In the genomic region with DNA sequence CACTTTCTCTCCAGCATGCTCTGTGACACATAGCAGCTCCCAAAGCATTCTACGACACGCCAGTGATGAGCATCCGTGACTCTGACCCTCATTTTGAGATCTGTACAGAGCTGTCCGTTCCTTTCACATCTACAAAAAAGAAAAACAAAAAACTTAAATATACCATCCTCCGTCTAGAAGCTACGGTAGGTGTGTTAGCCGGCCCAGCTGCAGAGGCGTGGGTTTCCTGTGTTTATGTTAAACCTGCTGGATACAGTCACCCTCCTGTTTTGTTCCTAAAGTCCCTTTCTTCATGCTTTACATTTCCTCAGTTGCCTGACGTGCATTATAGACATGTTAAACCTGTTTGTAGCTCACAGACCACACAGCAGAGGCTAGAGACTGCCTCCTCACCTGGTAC, we compare ENCODE assay signal across 9 mouse cellular contexts.
DNase-seq lines count a peak whose midpoint lies in the region; ATAC-seq lines count a peak whose summit lies in the region.
"Had no signal": no experiment of that assay in that cellular context is flagged by ENCODE, and none has a peak within 500 bp of the region (broad histone marks: within the 10 kb centered on the region; RNA-seq: fewer than 3 reads in every experiment).

No protein-coding gene starts in this region.

- 76% methylated on average over 9 of the region's 9 CpGs for WGBS in heart, embryonic 14.5 days
- WGBS in midbrain, embryonic 10.5 days, result 84% methylated on average over 9 of the region's 9 CpGs
- WGBS in midbrain, embryonic 15.5 days, result 83% methylated on average over 9 of the region's 9 CpGs
- 67% methylated on average over 9 of the region's 9 CpGs for WGBS in embryonic facial prominence, embryonic 12.5 days
- 89% methylated on average over 9 of the region's 9 CpGs for WGBS in neural tube, embryonic 14.5 days

- H3K9ac ChIP-seq in heart, embryonic 14.5 days (ENCODE audit: low read length), result peak overlapping the region; percentile 3
- H3K9ac ChIP-seq in midbrain, embryonic 15.5 days, result no peak overlapping the region
- H3K9ac ChIP-seq in embryonic facial prominence, embryonic 12.5 days, result no peak overlapping the region
- H3K9ac ChIP-seq in neural tube, embryonic 14.5 days (replicated peaks; ENCODE audit: low read depth, low read length), result no peak overlapping the region
- H3K9ac ChIP-seq: liver, embryonic 14.5 days had no signal

- no peak for DNase-seq in heart, postnatal 25 days (ENCODE audit: low spot score)
- no peak for DNase-seq in midbrain, embryonic 10.5 days (ENCODE audit: low spot score)
- no peak for DNase-seq in adrenal gland, adult (ENCODE audit: inconsistent age in 2 of 2, low spot score in 1 of 2)

- no peaks in the 10 kb centered on the region for H3K27me3 ChIP-seq in heart, embryonic 14.5 days (ENCODE audit: control insufficient read depth, insufficient read depth, low read length)
- H3K27me3 ChIP-seq in midbrain, embryonic 10.5 days (ENCODE audit: low read depth, poor library complexity, severe bottlenecking), result no peaks in the 10 kb centered on the region
- no peaks in the 10 kb centered on the region for H3K27me3 ChIP-seq in midbrain, embryonic 15.5 days (replicated peaks)
- no peaks in the 10 kb centered on the region for H3K27me3 ChIP-seq in embryonic facial prominence, embryonic 12.5 days
- H3K27me3 ChIP-seq in neural tube, embryonic 14.5 days (ENCODE audit: control insufficient read depth, insufficient read depth, low read length), result no peaks in the 10 kb centered on the region

- H3K9me3 ChIP-seq in heart, embryonic 14.5 days (ENCODE audit: control insufficient read depth, low read length), result no peaks in the 10 kb centered on the region
- H3K9me3 ChIP-seq in midbrain, embryonic 10.5 days (replicated peaks), result no peaks in the 10 kb centered on the region
- no peaks in the 10 kb centered on the region for H3K9me3 ChIP-seq in midbrain, embryonic 15.5 days
- H3K9me3 ChIP-seq in embryonic facial prominence, embryonic 12.5 days, result no peaks in the 10 kb centered on the region
- no peaks in the 10 kb centered on the region for H3K9me3 ChIP-seq in neural tube, embryonic 14.5 days (ENCODE audit: control insufficient read depth, low read length)

- H3K27ac ChIP-seq in heart, embryonic 14.5 days (replicated peaks in 1 of 2; ENCODE audit: control insufficient read depth in 1 of 2, insufficient read depth in 1 of 2, low read depth in 2 of 2, low read length in 2 of 2), result peak overlapping the region; percentile 10 to 73; a peak in 2 of 4 replicates
- peak overlapping the region; percentile 0; the same call in 1 of the 2 replicates for H3K27ac ChIP-seq in midbrain, embryonic 10.5 days (replicated peaks)
- no peak overlapping the region for H3K27ac ChIP-seq in midbrain, embryonic 15.5 days
- peak overlapping the region; percentile 5; the same call in 1 of the 2 replicates for H3K27ac ChIP-seq in embryonic facial prominence, embryonic 12.5 days
- 0 out of 2 replicates have a peak overlapping the region, but pooled peaks have one; percentile 0 for H3K27ac ChIP-seq in neural tube, embryonic 14.5 days (ENCODE audit: low read depth, low read length)
- H3K27ac ChIP-seq: liver, embryonic 14.5 days had no signal

- H3K36me3 ChIP-seq in heart, embryonic 14.5 days (ENCODE audit: control insufficient read depth, insufficient read depth, low read length), result no peaks in the 10 kb centered on the region
- peaks cover 3% of the 10 kb centered on the region; the same call in 1 of the 2 replicates for H3K36me3 ChIP-seq in midbrain, embryonic 10.5 days
- H3K36me3 ChIP-seq in midbrain, embryonic 15.5 days (replicated peaks), result no peaks in the 10 kb centered on the region
- H3K36me3 ChIP-seq in embryonic facial prominence, embryonic 12.5 days, result no peaks in the 10 kb centered on the region
- H3K36me3 ChIP-seq in neural tube, embryonic 14.5 days (ENCODE audit: control insufficient read depth, insufficient read depth, low read length), result no peaks in the 10 kb centered on the region

- no peak for ATAC-seq in heart, embryonic 14.5 days (ENCODE audit: insufficient number of reproducible peaks, insufficient read depth, low FRiP score, low read depth)
- no peak for ATAC-seq in midbrain, embryonic 15.5 days (replicated peaks)
- no peak for ATAC-seq in embryonic facial prominence, embryonic 12.5 days (ENCODE audit: insufficient number of reproducible peaks, insufficient read depth, low FRiP score, low TSS enrichment)
- ATAC-seq in neural tube, embryonic 14.5 days (ENCODE audit: low read depth), result no peak

- H3K4me2 ChIP-seq in heart, embryonic 14.5 days (ENCODE audit: low read length), result no peak overlapping the region
- H3K4me2 ChIP-seq in midbrain, embryonic 15.5 days, result no peak overlapping the region
- no peak overlapping the region for H3K4me2 ChIP-seq in embryonic facial prominence, embryonic 12.5 days (replicated peaks)
- no peak overlapping the region for H3K4me2 ChIP-seq in neural tube, embryonic 14.5 days (ENCODE audit: low read depth, low read length)

- peaks cover 31 to 41% of the 10 kb centered on the region in 2 experiments for H3K4me1 ChIP-seq in heart, embryonic 14.5 days (ENCODE audit: control insufficient read depth in 2 of 2, insufficient read depth in 2 of 2, low read length in 2 of 2)
- peaks cover 35% of the 10 kb centered on the region for H3K4me1 ChIP-seq in midbrain, embryonic 10.5 days
- peaks cover 34% of the 10 kb centered on the region for H3K4me1 ChIP-seq in midbrain, embryonic 15.5 days
- H3K4me1 ChIP-seq in embryonic facial prominence, embryonic 12.5 days, result peaks cover 33% of the 10 kb centered on the region
- H3K4me1 ChIP-seq in neural tube, embryonic 14.5 days (ENCODE audit: control insufficient read depth, insufficient read depth, low read length), result peaks cover 13% of the 10 kb centered on the region

- intact Hi-C loops in heart, postnatal 25 days (cut with DNase I), result loop anchor here (2.0 to 5.0 kb wide), 5 partner anchors 52 to 211 kb away; no protein-coding TSS in a partner anchor

- H3K4me3 ChIP-seq in heart, embryonic 14.5 days (ENCODE audit: control insufficient read depth in 1 of 2, insufficient read depth in 1 of 2, low read depth in 1 of 2, low read length in 2 of 2), result no peak overlapping the region
- H3K4me3 ChIP-seq in midbrain, embryonic 10.5 days, result no peak overlapping the region
- no peak overlapping the region for H3K4me3 ChIP-seq in midbrain, embryonic 15.5 days
- no peak overlapping the region for H3K4me3 ChIP-seq in embryonic facial prominence, embryonic 12.5 days
- no peak overlapping the region for H3K4me3 ChIP-seq in neural tube, embryonic 14.5 days (ENCODE audit: low read depth, low read length)
- H3K4me3 ChIP-seq: erythroblast, embryonic 14.5 days had no signal
